Mouse (Mus musculus) kidney, postnatal 14 days (tissue): ENCODE measurements around the gene Trmo.

Experiments used
- DNase-seq: peaks from one replicate; pipeline ENCODE4 v3.0.0; 2022; ENCODE audit warnings: mixed read lengths

Trmo gene

GRCm38 (mm10) chr4:46337990-46338389 lies 51.2 kb downstream of the Trmo start:
- no peak for DNase-seq

- DNase-seq = peak; percentile 41
Measured at GRCm38 (mm10) chr4:46335846-46336245, 53.4 kb downstream of the Trmo start.

- no peak for DNase-seq
Measured at GRCm38 (mm10) chr4:46328906-46329305, 60.3 kb downstream of the Trmo start.
